Mouse (Mus musculus) colon, adult 2 months (tissue): Measurements from ENCODE around the gene Ube2i. TPM values are rescaled to one million over a fixed set of nuclear protein-coding genes. Genes with fewer than 3 reads are reported as not detected.

Experiments used
- polyA plus RNA-seq: library from polyadenylated mRNA; depleted of rRNA; stranded (reverse); fragments of >200 nt; gene quantifications from 2 replicates; pipeline ENCODE4 v1.2.3, GENCODE M21; 2012; rRNA removed

Gene Ube2i
- polyA plus RNA-seq: 80.8 and 81.0 TPM in 2 replicates

GRCm38 (mm10) chr17:25274571-25275346 lies at the start of gene Ube2i:
Gene Ube2i (minus strand): TSS chr17:25274622.

GRCm38 (mm10) chr17:25318354-25318753 lies 43.9 kb upstream of the Ube2i start, which contains the start of gene Prss29:
Gene Prss29 (plus strand): TSS chr17:25318654.

GRCm38 (mm10) chr17:25308346-25308745 lies 33.9 kb upstream of the Ube2i start, which contains the start of gene Prss28:
Gene Prss28 (plus strand): TSS chr17:25308646.

DNA sequence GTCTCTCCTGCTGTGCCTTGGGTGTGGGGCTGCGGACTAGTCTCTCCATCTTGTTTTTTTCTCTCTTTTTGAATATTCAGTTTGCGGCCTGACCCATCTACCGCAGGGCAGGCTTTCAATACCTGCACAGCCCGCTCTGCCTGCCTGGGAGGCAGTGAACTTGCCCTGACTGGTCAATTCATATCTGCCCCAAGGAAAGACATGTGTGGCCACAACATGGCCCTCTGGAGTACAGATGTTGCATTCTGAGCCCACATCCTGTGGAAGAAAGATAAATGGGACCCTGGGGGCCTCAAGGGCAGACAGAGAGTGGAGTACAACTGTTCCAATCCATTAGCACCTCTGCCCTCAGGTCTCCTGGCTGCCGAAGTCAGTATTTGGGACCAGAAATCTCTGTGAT lies 23.7 kb upstream of the Ube2i start, which contains the start of gene Prss34:
Gene Prss34 (plus strand): TSS at position 301 of the 400 bp plus-strand sequence.

GRCm38 (mm10) chr17:25256140-25256754 lies 18.2 kb downstream of the Ube2i start, which contains the start of gene Baiap3:
Gene Baiap3 (minus strand): TSS chr17:25256364.

GRCm38 (mm10) chr17:25239695-25240636 lies 34.5 kb downstream of the Ube2i start, which contains the start of the genes Gnptg and Tsr3:
Gene Gnptg (minus strand): TSS chr17:25240124.
Gene Tsr3 (plus strand): TSS chr17:25240170.

Other genes starting within 250 kb of the Ube2i start
- 22.1 and 24.6 TPM in 2 replicates for gene Tmem204, start 191.0 kb downstream of the Ube2i start, polyA plus RNA-seq
- gene Telo2, start 158.7 kb downstream of the Ube2i start, polyA plus RNA-seq: 14.7 and 16.1 TPM in 2 replicates
- 0.13 and 0.14 TPM in 2 replicates for gene Ptx4, start 153.9 kb downstream of the Ube2i start, polyA plus RNA-seq
- 24.7 and 25.7 TPM in 2 replicates for gene Clcn7, start 141.2 kb downstream of the Ube2i start, polyA plus RNA-seq
- gene Ccdc154, start 112.2 kb downstream of the Ube2i start, polyA plus RNA-seq: not detected in 2 replicates
- gene Gm38655, start 99.2 kb downstream of the Ube2i start, polyA plus RNA-seq: 0.30 TPM in 1 of 2 replicates, not detected in the other
- gene BC003965, start 90.1 kb downstream of the Ube2i start, polyA plus RNA-seq: 13.6 and 15.0 TPM in 2 replicates
- gene Unkl, start 86.2 kb downstream of the Ube2i start, polyA plus RNA-seq: 11.5 and 12.7 TPM in 2 replicates
- 26.5 and 30.4 TPM in 2 replicates for gene Gnptg, start 34.5 kb downstream of the Ube2i start, polyA plus RNA-seq
- gene Tsr3, start 34.5 kb downstream of the Ube2i start, polyA plus RNA-seq: 13.5 and 16.3 TPM in 2 replicates
- 11.4 and 13.3 TPM in 2 replicates for gene Baiap3, start 18.3 kb downstream of the Ube2i start, polyA plus RNA-seq
- not detected in 2 replicates for gene Prss34, start 23.8 kb upstream of the Ube2i start, polyA plus RNA-seq
- not detected in 2 replicates for gene Prss28, start 34.0 kb upstream of the Ube2i start, polyA plus RNA-seq
- not detected in 2 replicates for gene Prss29, start 44.0 kb upstream of the Ube2i start, polyA plus RNA-seq
- not detected in 2 replicates for gene Tpsab1, start 70.9 kb upstream of the Ube2i start, polyA plus RNA-seq
- 1.6 and 1.8 TPM in 2 replicates for gene Tpsb2, start 91.7 kb upstream of the Ube2i start, polyA plus RNA-seq
- 180 and 201 TPM in 2 replicates for gene Tpsg1, start 94.7 kb upstream of the Ube2i start, polyA plus RNA-seq
- 56.5 and 61.8 TPM in 2 replicates for gene Cacna1h, start 159.2 kb upstream of the Ube2i start, polyA plus RNA-seq
- 0.16 and 0.48 TPM in 2 replicates for gene Tekt4, start 180.0 kb upstream of the Ube2i start, polyA plus RNA-seq
- 0.56 and 1.00 TPM in 2 replicates for gene Sstr5, start 222.7 kb upstream of the Ube2i start, polyA plus RNA-seq